Mouse (Mus musculus) C2C12 (cell line): ENCODE data around the gene Sfxn5. TPM values are rescaled to one million over a fixed set of nuclear protein-coding genes. Genes with fewer than 3 reads are reported as not detected.

Experiments used
- H3K27me3 ChIP-seq: one replicate; pipeline ENCODE4 v1.6.1; 2011; ENCODE audit not compliant: control insufficient read depth, insufficient read depth, insufficient read length
- H3K36me3 ChIP-seq: one replicate; pipeline ENCODE4 v1.6.1; 2011; ENCODE audit not compliant: control insufficient read depth, insufficient read depth
- H3K4me3 ChIP-seq: one replicate; pipeline ENCODE4 v1.5.1; 2011; ENCODE audit warnings: mild to moderate bottlenecking, control low read depth; ENCODE audit not compliant: poor library complexity, insufficient read depth, severe bottlenecking
- H3K79me2 ChIP-seq: one replicate; pipeline ENCODE4 v1.6.1; 2011; ENCODE audit not compliant: control insufficient read depth, insufficient read depth
- H3K79me3 ChIP-seq: one replicate; pipeline ENCODE4 v1.6.1; 2011; ENCODE audit warnings: low read depth, control low read depth
- H3ac ChIP-seq: one replicate; pipeline ENCODE3; 2011; ENCODE audit warnings: low read depth; ENCODE audit not compliant: control insufficient read depth, insufficient read length
- CEBPB ChIP-seq: IDR thresholded peaks from one replicate; pipeline ENCODE4 v1.6.1; 2011; ENCODE audit warnings: low read depth, mild to moderate bottlenecking, control low read depth, moderate library complexity
- CTCF ChIP-seq: IDR thresholded peaks from one replicate; pipeline ENCODE4 v1.5.1; 2011; ENCODE audit not compliant: control insufficient read depth, insufficient read depth, insufficient read length
- FOSL1 ChIP-seq: IDR thresholded peaks from one replicate; pipeline ENCODE4 v1.8.0; 2011; ENCODE audit warnings: mild to moderate bottlenecking, low read length; ENCODE audit not compliant: poor library complexity, insufficient read depth, severe bottlenecking
- MAX ChIP-seq: IDR thresholded peaks from one replicate; pipeline ENCODE4 v1.6.1; 2011; ENCODE audit warnings: mild to moderate bottlenecking, control low read depth
- MYOD1 ChIP-seq: IDR thresholded peaks from one replicate; pipeline ENCODE4 v1.6.1; 2011; ENCODE audit warnings: low read depth; ENCODE audit not compliant: control insufficient read depth, insufficient read length
- MYOG ChIP-seq: IDR thresholded peaks from one replicate; pipeline ENCODE4 v1.6.1; 2011; ENCODE audit not compliant: control insufficient read depth, insufficient read length; ENCODE audit errors: extremely low read depth
- USF1 ChIP-seq: IDR thresholded peaks from one replicate; pipeline ENCODE4 v1.6.1; 2011; ENCODE audit warnings: low read depth, mild to moderate bottlenecking, control low read depth, moderate library complexity
- polyA plus RNA-seq: library from polyadenylated mRNA; unstranded; fragments of >200 nt; fragmentation: generic; extraction: Trizol; gene quantifications from one replicate; pipeline ENCODE4 v1.2.1, GENCODE M21; 2012; ENCODE audit warnings: missing spikeins

The Sfxn5 gene
- polyA plus RNA-seq, 1 experiment: 2.2 TPM

GRCm38 (mm10) chr6:85206939-85207285, 126.3 kb downstream of the Sfxn5 start:
- Histone ChIP-seq H3K27me3 (peaks cover 82% of the 10 kb centered on the region), H3K4me3 (no peak overlapping the region), H3K36me3 (no peaks in the 10 kb centered on the region), H3ac (no peak overlapping the region), H3K79me3 (no peaks in the 10 kb centered on the region), H3K79me2 (no peaks in the 10 kb centered on the region)
- TF ChIP-seq MYOG (no peak), CEBPB (no peak), FOSL1 (no peak), USF1 (no peak), CTCF (no peak), MAX (no peak), MYOD1 (no peak)

- no peaks in the 10 kb centered on the region for H3K36me3 ChIP-seq
- TF ChIP-seq MAX: no peak
- TF ChIP-seq MYOG: no peak
- TF ChIP-seq CEBPB: no peak
- H3K79me2 ChIP-seq: no peaks in the 10 kb centered on the region
- peaks cover 86% of the 10 kb centered on the region for H3K27me3 ChIP-seq
- H3ac ChIP-seq: no peak overlapping the region
- no peak overlapping the region for H3K4me3 ChIP-seq
- H3K79me3 ChIP-seq: no peaks in the 10 kb centered on the region
These were observed 126.9 kb downstream of the Sfxn5 start for GRCm38 (mm10) chr6:85206182-85206938.

DNA sequence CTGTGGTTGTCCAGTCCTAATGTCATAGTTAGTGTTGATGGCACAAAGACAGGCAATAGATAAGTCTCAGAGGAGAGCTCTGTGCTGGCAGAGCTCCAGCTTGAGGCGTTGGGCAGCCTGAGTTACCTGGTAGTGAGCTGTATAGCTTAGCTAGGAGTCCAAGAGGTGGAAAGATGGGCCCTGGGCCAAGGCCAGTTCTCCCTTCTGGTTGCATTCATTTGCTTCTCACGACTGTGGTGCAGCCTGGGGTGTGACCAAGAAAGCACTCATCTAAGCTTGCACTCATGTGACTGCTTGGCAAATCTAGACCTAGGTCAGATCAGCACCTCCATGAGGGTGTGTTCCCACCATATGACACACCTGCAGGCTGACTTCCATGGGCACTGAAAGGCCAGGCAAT, 135.3 kb downstream of the Sfxn5 start:
- Histone ChIP-seq H3ac (no peak overlapping the region), H3K79me3 (no peaks in the 10 kb centered on the region), H3K4me3 (no peak overlapping the region), H3K36me3 (no peaks in the 10 kb centered on the region), H3K27me3 (peaks cover 49% of the 10 kb centered on the region), H3K79me2 (no peaks in the 10 kb centered on the region)
- TF ChIP-seq CTCF (no peak), MAX (no peak), USF1 (no peak), CEBPB (no peak), MYOD1 (no peak)

- Histone ChIP-seq H3K27me3 (peaks cover 71% of the 10 kb centered on the region), H3K79me2 (no peaks in the 10 kb centered on the region), H3ac (no peak overlapping the region), H3K4me3 (no peak overlapping the region), H3K36me3 (no peaks in the 10 kb centered on the region), H3K79me3 (no peaks in the 10 kb centered on the region)
- TF ChIP-seq CEBPB: no peak
- TF ChIP-seq MYOD1: no peak
- no peak for TF ChIP-seq USF1
- no peak for TF ChIP-seq MAX
- TF ChIP-seq MYOG: no peak
These were observed 139.6 kb downstream of the Sfxn5 start for GRCm38 (mm10) chr6:85193381-85194318.

DNA sequence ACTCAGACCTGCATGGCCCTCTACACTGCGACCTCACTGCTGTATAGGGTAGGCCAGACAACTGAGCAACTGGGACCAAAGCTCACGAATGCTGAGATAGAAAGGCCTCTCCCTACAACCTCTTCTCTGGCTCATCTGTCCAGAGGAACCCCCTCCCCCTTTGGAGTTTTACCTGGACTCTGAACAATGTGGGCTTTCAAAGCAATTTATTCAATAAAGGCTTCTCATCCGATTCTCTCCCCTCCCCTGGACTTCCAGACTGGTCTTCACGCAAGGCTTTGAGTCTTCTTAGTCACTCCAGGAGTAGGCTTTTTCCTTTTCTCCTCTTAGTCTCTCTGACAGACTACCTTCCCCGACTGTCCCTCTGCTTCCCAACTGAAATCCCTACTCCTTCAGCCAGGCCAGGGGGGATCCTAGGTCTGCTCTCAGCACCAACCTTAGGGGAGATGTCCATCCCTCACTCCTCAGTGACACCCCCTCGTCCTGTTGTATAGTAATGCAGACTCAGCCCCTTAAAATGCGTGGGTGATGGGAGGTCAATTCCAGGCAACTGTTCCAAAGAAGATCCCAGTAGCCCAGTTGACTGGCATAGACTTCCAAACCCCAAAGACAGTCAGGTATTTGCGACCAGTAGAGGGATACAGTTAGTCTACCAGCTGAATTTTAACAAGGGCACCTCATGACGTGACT, 141.3 kb downstream of the Sfxn5 start:
- no peak overlapping the region for H3ac ChIP-seq
- H3K79me3 ChIP-seq: no peaks in the 10 kb centered on the region
- H3K79me2 ChIP-seq: no peaks in the 10 kb centered on the region
- H3K36me3 ChIP-seq: no peaks in the 10 kb centered on the region
- TF ChIP-seq MAX (no peak), USF1 (no peak), MYOG (no peak), CEBPB (no peak), MYOD1 (no peak), FOSL1 (no peak), CTCF (no peak)
- H3K27me3 ChIP-seq: peaks cover 89% of the 10 kb centered on the region
- no peak overlapping the region for H3K4me3 ChIP-seq
